14 mouse cellular contexts compared by ENCODE assay signal in genomic region chr1:184629194-184629593, GRCm38 (mm10).
DNase-seq lines count a peak whose midpoint lies in the region; ATAC-seq and TF ChIP-seq lines count a peak whose summit lies in the region.
"Had no signal": no experiment of that assay in that cellular context is flagged by ENCODE, and none has a peak within 500 bp of the region (broad histone marks: within the 10 kb centered on the region; RNA-seq: fewer than 3 reads in every experiment).

No protein-coding gene starts in this region.

- no peak for DNase-seq in heart, postnatal 36 days
- no peak for DNase-seq in G1E (ENCODE audit: low spot score)
- DNase-seq in heart, postnatal 0 days (ENCODE audit: low spot score) = peak; percentile 22
- DNase-seq in kidney, adult 2 months = no peak
- DNase-seq in layer of hippocampus, adult 18-20 months (ENCODE audit: low spot score in 2 of 2) = no peak
- DNase-seq: adrenal gland, postnatal 10 days; cerebellum, adult 8-10 months; kidney, postnatal 10 days; lung, postnatal 14 days had no signal

- TF ChIP-seq CTCF in G1E (IDR thresholded peaks at IDR 0.05; ENCODE audit: low read depth, low read length) = no peak
- TF ChIP-seq CTCF in heart, postnatal 0 days (IDR thresholded peaks at IDR 0.05; ENCODE audit: low read depth) = no peak
- TF ChIP-seq CTCF in kidney, adult 2 months (conservative IDR thresholded peaks at IDR 0.05; ENCODE audit: insufficient read depth, insufficient read length, low read depth, low read length) = no peak

- WGBS in heart, embryonic 16.5 days = 65% methylated on average over 9 of the region's 9 CpGs
- 52% methylated on average over 9 of the region's 9 CpGs for WGBS in heart, postnatal 0 days
- WGBS in midbrain, embryonic 13.5 days = 90% methylated on average over 9 of the region's 9 CpGs
- WGBS in kidney, adult 2 months = 70% methylated on average over 9 of the region's 9 CpGs

- H3K27me3 ChIP-seq in heart, embryonic 16.5 days (ENCODE audit: control insufficient read depth, insufficient read depth, low read length) = no peaks in the 10 kb centered on the region
- H3K27me3 ChIP-seq in G1E (ENCODE audit: insufficient read depth, low read length) = no peaks in the 10 kb centered on the region
- H3K27me3 ChIP-seq in heart, postnatal 0 days (ENCODE audit: control insufficient read depth, insufficient read depth, low read length) = no peaks in the 10 kb centered on the region
- H3K27me3 ChIP-seq in midbrain, embryonic 13.5 days = no peaks in the 10 kb centered on the region
- no peaks in the 10 kb centered on the region for H3K27me3 ChIP-seq in kidney, adult 2 months (replicated peaks; ENCODE audit: control insufficient read depth, insufficient read depth, low read length)
- H3K27me3 ChIP-seq: embryonic facial prominence, embryonic 13.5 days; hindbrain, embryonic 15.5 days had no signal

- peak overlapping the region; percentile 7; the same call in 1 of the 2 replicates for H3K27ac ChIP-seq in heart, embryonic 16.5 days (ENCODE audit: low read length)
- no peak overlapping the region for H3K27ac ChIP-seq in heart, postnatal 0 days (ENCODE audit: low read depth)
- no peak overlapping the region for H3K27ac ChIP-seq in midbrain, embryonic 13.5 days
- H3K27ac ChIP-seq in kidney, adult 2 months (ENCODE audit: insufficient read depth, low read depth, low read length) = no peak overlapping the region
- H3K27ac ChIP-seq: embryonic facial prominence, embryonic 13.5 days; hindbrain, embryonic 15.5 days had no signal

- no peak for TF ChIP-seq EP300 in heart, postnatal 0 days (IDR thresholded peaks at IDR 0.05; ENCODE audit: low read depth)

- H3K9ac ChIP-seq in heart, embryonic 16.5 days (ENCODE audit: low read length) = no peak overlapping the region
- no peak overlapping the region for H3K9ac ChIP-seq in heart, postnatal 0 days (replicated peaks; ENCODE audit: low read depth, low read length)
- H3K9ac ChIP-seq in midbrain, embryonic 13.5 days (replicated peaks) = no peak overlapping the region
- H3K9ac ChIP-seq: embryonic facial prominence, embryonic 13.5 days; hindbrain, embryonic 15.5 days had no signal

- H3K9me3 ChIP-seq in heart, embryonic 16.5 days (replicated peaks; ENCODE audit: control insufficient read depth, low read length) = no peaks in the 10 kb centered on the region
- H3K9me3 ChIP-seq in G1E (replicated peaks) = no peaks in the 10 kb centered on the region
- no peaks in the 10 kb centered on the region for H3K9me3 ChIP-seq in heart, postnatal 0 days (replicated peaks; ENCODE audit: control insufficient read depth, low read length)
- H3K9me3 ChIP-seq in midbrain, embryonic 13.5 days = no peaks in the 10 kb centered on the region
- H3K9me3 ChIP-seq: embryonic facial prominence, embryonic 13.5 days; hindbrain, embryonic 15.5 days had no signal

- intact Hi-C loops in heart, postnatal 36 days (cut with DNase I) = no loop called here

- no peak for ATAC-seq in heart, embryonic 16.5 days (replicated peaks; ENCODE audit: extremely low read depth, insufficient read depth, low FRiP score)
- peak; percentile 77 for ATAC-seq in G1E (ENCODE audit: extremely low read depth, insufficient number of reproducible peaks, low FRiP score, poor library complexity, severe bottlenecking)
- peak; percentile 20; the same call in 1 of the 2 replicates for ATAC-seq in heart, postnatal 0 days (ENCODE audit: insufficient read depth, low read depth)
- peak; percentile 77 for ATAC-seq in megakaryocyte-erythroid progenitor cell, adult 5-6 weeks (replicated peaks; ENCODE audit: low FRiP score, low TSS enrichment, poor library complexity, severe bottlenecking)
- ATAC-seq in midbrain, embryonic 13.5 days = no peak

- 0 out of 2 replicates have a peak overlapping the region, but pooled peaks have one; percentile 20 for H3K4me2 ChIP-seq in heart, embryonic 16.5 days (ENCODE audit: low read depth, low read length)
- H3K4me2 ChIP-seq in heart, postnatal 0 days (ENCODE audit: low read depth, low read length) = no peak overlapping the region
- H3K4me2 ChIP-seq in midbrain, embryonic 13.5 days (replicated peaks) = no peak overlapping the region
- H3K4me2 ChIP-seq: embryonic facial prominence, embryonic 13.5 days; hindbrain, embryonic 15.5 days had no signal

- no peaks in the 10 kb centered on the region for H3K36me3 ChIP-seq in heart, embryonic 16.5 days (ENCODE audit: control insufficient read depth, insufficient read depth)
- no peaks in the 10 kb centered on the region for H3K36me3 ChIP-seq in G1E (replicated peaks)
- no peaks in the 10 kb centered on the region for H3K36me3 ChIP-seq in heart, postnatal 0 days (replicated peaks; ENCODE audit: control insufficient read depth, insufficient read depth, low read length)
- no peaks in the 10 kb centered on the region for H3K36me3 ChIP-seq in midbrain, embryonic 13.5 days
- H3K36me3 ChIP-seq in kidney, adult 2 months (ENCODE audit: control insufficient read depth, insufficient read depth, low read length) = no peaks in the 10 kb centered on the region
- H3K36me3 ChIP-seq: embryonic facial prominence, embryonic 13.5 days; hindbrain, embryonic 15.5 days had no signal

- H3K4me1 ChIP-seq in heart, embryonic 16.5 days (ENCODE audit: control insufficient read depth, insufficient read depth, low read length) = peaks cover 4% of the 10 kb centered on the region; the same call in 1 of the 2 replicates
- peaks cover 49% of the 10 kb centered on the region for H3K4me1 ChIP-seq in G1E (ENCODE audit: insufficient read depth, low read depth, low read length)
- peaks cover 8% of the 10 kb centered on the region; the same call in 1 of the 2 replicates for H3K4me1 ChIP-seq in heart, postnatal 0 days (ENCODE audit: control insufficient read depth, insufficient read depth)
- H3K4me1 ChIP-seq in midbrain, embryonic 13.5 days (replicated peaks) = no peaks in the 10 kb centered on the region
- no peaks in the 10 kb centered on the region for H3K4me1 ChIP-seq in kidney, adult 2 months (ENCODE audit: control insufficient read depth, insufficient read depth, low read length)
- H3K4me1 ChIP-seq: embryonic facial prominence, embryonic 13.5 days; hindbrain, embryonic 15.5 days had no signal

- TF ChIP-seq POLR2A in kidney, adult 2 months (IDR thresholded peaks at IDR 0.05; ENCODE audit: low read depth, low read length) = no peak

- no peak overlapping the region for H3K4me3 ChIP-seq in heart, embryonic 16.5 days (ENCODE audit: low read length)
- H3K4me3 ChIP-seq in G1E (ENCODE audit: low read depth, low read length) = no peak overlapping the region; the same call in 1 of the 2 replicates
- H3K4me3 ChIP-seq in heart, postnatal 0 days (ENCODE audit: low read depth, low read length) = no peak overlapping the region
- H3K4me3 ChIP-seq in midbrain, embryonic 13.5 days (replicated peaks) = no peak overlapping the region
- H3K4me3 ChIP-seq in kidney, adult 2 months (ENCODE audit: insufficient read depth, low read depth, low read length) = no peak overlapping the region
- H3K4me3 ChIP-seq: embryonic facial prominence, embryonic 13.5 days; hindbrain, embryonic 15.5 days had no signal

Comparison
In these comparisons a context has a peak if more than half of its experiments do, and no peak if none do; other contexts are left out.
1. ATAC-seq: peak in G1E (single experiment), heart, postnatal 0 days (single experiment) and megakaryocyte-erythroid progenitor cell, adult 5-6 weeks (single experiment); none in heart, embryonic 16.5 days (single experiment) and midbrain, embryonic 13.5 days (single experiment).